Mouse (Mus musculus) liver, embryonic 14.5 days (tissue): ENCODE data around the gene Slc39a1.

Source experiments
- CTCF ChIP-seq: IDR thresholded peaks from 2 replicates; pipeline ENCODE4 v1.5.1; 2016; ENCODE audit warnings: antibody characterized with exemption, low read depth, control low read depth
- EP300 ChIP-seq: IDR thresholded peaks from 2 replicates; pipeline ENCODE4 v1.6.1; 2016; ENCODE audit warnings: antibody characterized with exemption, low read depth

DNA sequence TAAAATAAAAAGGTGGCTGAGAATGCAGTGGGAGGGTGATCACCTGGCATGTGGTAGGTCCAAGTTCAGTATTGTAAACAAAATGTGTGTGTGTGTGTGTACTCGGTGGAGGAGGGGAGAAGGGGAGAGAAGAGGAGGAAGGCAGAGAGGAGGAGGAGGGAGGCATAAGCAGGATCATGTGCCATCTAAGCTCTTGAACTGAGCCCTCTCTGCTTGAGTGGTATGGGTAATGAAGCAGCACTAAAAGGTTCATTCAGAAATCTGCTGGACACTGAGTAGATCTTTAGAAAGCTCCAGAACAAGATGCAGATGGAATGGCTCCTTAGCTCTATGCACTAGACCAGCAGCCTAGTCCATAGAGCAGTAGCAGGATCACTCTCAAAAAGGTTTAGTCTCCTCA lies 45.1 kb upstream of the Slc39a1 start:
- TF ChIP-seq CTCF (no peak), EP300 (no peak)
